Mouse (Mus musculus) hindbrain, postnatal 0 days (tissue): Measurements from ENCODE around the gene Adap1. TPM values are rescaled to one million over a fixed set of nuclear protein-coding genes. Genes with fewer than 3 reads are reported as not detected.

Source experiments
- ATAC-seq: fragments of 200-750 bp; cut with Nextera tagmentation; 2 replicates; pipeline ENCODE4 v1.8.0; 2017; ENCODE audit warnings: mild to moderate bottlenecking, moderate TSS enrichment, moderate library complexity
- DNase-seq: peaks from one replicate; pipeline ENCODE4 v3.0.0-alpha.2; 2015; ENCODE audit warnings: low spot score
- H3K27ac ChIP-seq: fragments of 300-500 bp; sonication (generic); 2 replicates; pipeline ENCODE4 v1.5.1; 2014; ENCODE audit warnings: mild to moderate bottlenecking
- H3K27me3 ChIP-seq: fragments of 300-500 bp; sonication (generic); 2 replicates; pipeline ENCODE4 v1.6.1; 2014; ENCODE audit warnings: low read length, mixed read lengths; ENCODE audit not compliant: insufficient read depth
- H3K36me3 ChIP-seq: fragments of 300-500 bp; sonication (generic); 2 replicates; pipeline ENCODE4 v1.6.1; 2014; ENCODE audit warnings: low read length, mixed read lengths; ENCODE audit not compliant: insufficient read depth
- H3K4me1 ChIP-seq: fragments of 300-500 bp; sonication (generic); 2 replicates; pipeline ENCODE4 v1.6.1; 2014; ENCODE audit warnings: antibody characterized with exemption, low read length, mixed read lengths; ENCODE audit not compliant: insufficient read depth
- H3K4me2 ChIP-seq: fragments of 300-500 bp; sonication (generic); 2 replicates; pipeline ENCODE4 v1.6.1; 2014; ENCODE audit warnings: low read depth, mild to moderate bottlenecking, low read length, moderate library complexity, mixed read lengths
- H3K4me3 ChIP-seq: fragments of 300-500 bp; sonication (generic); 2 replicates; pipeline ENCODE4 v1.5.1; 2014; ENCODE audit warnings: low read length
- H3K9ac ChIP-seq: fragments of 300-500 bp; sonication (generic); replicated peaks from 2 replicates; pipeline ENCODE4 v1.6.1; 2014; ENCODE audit warnings: mild to moderate bottlenecking, low read length, moderate library complexity, mixed read lengths
- H3K9me3 ChIP-seq: fragments of 300-500 bp; sonication (generic); 2 replicates; pipeline ENCODE4 v1.6.1; 2016; ENCODE audit warnings: low read length, mixed read lengths
- CTCF ChIP-seq: IDR thresholded peaks from 2 replicates; pipeline ENCODE4 v1.5.1; 2016; ENCODE audit warnings: antibody characterized with exemption, control low read depth, low read depth
- WGBS: fragments of 180-500 bp; shearing (Covaris S2); extraction: QIAGEN DNeasy Blood & Tissue Kit; methylation state at CpG from one replicate; pipeline ENCODE4 v1.1.7; 2014; 5-methylcytosine and 5-hydroxymethylcytosine counted together
- polyA plus RNA-seq: library from polyadenylated mRNA; unstranded; fragments of >200 nt; fragmentation: Nextera tagmentation; extraction: Ambion mirVana; gene quantifications from 2 replicates; pipeline ENCODE4 v1.2.1, GENCODE M21; 2015
- total RNA-seq: library from RNA; depleted of rRNA; stranded (reverse); fragments of >200 nt; gene quantifications from 2 replicates; pipeline ENCODE4 v1.2.3, GENCODE M21; 2014

The Adap1 gene
- total and polyA plus RNA-seq, 2 experiments from 2014 or later = 128 to 242 TPM

GRCm38 (mm10) chr5:139309946-139310345, 15.5 kb downstream of the Adap1 start:
- H3K4me1 ChIP-seq = no peaks in the 10 kb centered on the region
- no peaks in the 10 kb centered on the region for H3K27me3 ChIP-seq
- no peaks in the 10 kb centered on the region for H3K36me3 ChIP-seq
- WGBS = 87% methylated on average over 3 of the region's 3 CpGs
- H3K4me2 ChIP-seq = no peak overlapping the region
- ATAC-seq (no peak), DNase-seq (no peak)
- no peak overlapping the region for H3K4me3 ChIP-seq
- no peak overlapping the region for H3K9ac ChIP-seq
- no peak overlapping the region for H3K27ac ChIP-seq
- no peak for TF ChIP-seq CTCF
- no peaks in the 10 kb centered on the region for H3K9me3 ChIP-seq

- Histone ChIP-seq H3K9me3 (no peaks in the 10 kb centered on the region), H3K4me3 (no peak overlapping the region), H3K4me2 (no peak overlapping the region), H3K4me1 (no peaks in the 10 kb centered on the region), H3K27me3 (no peaks in the 10 kb centered on the region), H3K27ac (no peak overlapping the region), H3K36me3 (0 out of 2 replicates have a peak, but pooled peaks cover 3% of the 10 kb centered on the region), H3K9ac (no peak overlapping the region)
- ATAC-seq (no peak), DNase-seq (no peak)
- TF ChIP-seq CTCF = no peak
- WGBS = 92% methylated on average over 9 of the region's 9 CpGs
These were observed 21.8 kb downstream of the Adap1 start for GRCm38 (mm10) chr5:139303646-139304061.

DNA sequence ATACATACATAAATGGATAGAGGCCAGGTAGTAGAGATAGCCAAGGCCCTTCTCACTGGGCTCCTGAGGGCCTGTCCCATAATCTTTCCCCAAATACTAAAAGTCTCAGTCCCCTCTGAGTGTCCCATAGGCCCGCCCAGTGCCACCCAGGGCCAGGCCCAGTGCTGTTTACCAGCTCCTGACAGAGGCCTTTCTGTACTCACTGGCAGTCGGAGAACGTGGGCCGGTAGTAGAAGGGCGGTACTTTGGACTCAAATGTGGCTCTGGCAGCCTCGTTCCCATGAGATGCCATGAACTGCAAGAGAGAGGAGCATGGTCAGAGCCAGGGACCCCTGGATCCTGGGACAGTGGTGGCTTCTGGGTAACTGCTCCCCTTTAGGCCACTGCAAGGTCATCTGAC, 23.3 kb downstream of the Adap1 start:
- Histone ChIP-seq H3K4me3 (no peak overlapping the region), H3K27me3 (no peaks in the 10 kb centered on the region), H3K9me3 (no peaks in the 10 kb centered on the region), H3K4me2 (no peak overlapping the region), H3K9ac (no peak overlapping the region), H3K4me1 (no peaks in the 10 kb centered on the region), H3K27ac (no peak overlapping the region), H3K36me3 (0 out of 2 replicates have a peak, but pooled peaks cover 3% of the 10 kb centered on the region)
- no peak for ATAC-seq
- 89% methylated on average over 6 of the region's 6 CpGs for WGBS
- no peak for DNase-seq
- no peak for TF ChIP-seq CTCF

DNA sequence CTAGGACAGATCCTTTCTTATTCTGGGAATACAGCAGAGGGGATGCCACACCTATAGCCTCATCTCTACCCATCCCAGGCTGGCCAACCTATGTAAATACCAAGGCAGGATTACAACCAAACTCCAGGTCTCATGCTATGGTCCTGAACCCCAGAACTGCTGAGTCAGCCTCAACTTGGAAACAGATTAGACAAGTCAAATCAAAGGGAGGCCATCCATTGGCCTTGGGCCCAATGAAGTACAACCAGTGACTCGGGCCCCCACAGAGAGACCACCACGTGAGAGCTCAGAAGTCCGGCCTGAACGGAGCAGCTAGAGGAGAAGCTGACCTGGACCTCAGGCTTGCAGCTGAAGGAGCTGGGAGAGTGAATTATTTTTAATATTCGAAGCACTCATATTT, 27.7 kb downstream of the Adap1 start:
- H3K4me1 ChIP-seq = no peaks in the 10 kb centered on the region
- TF ChIP-seq CTCF = no peak
- H3K9me3 ChIP-seq = no peaks in the 10 kb centered on the region
- H3K4me3 ChIP-seq = no peak overlapping the region
- H3K36me3 ChIP-seq = 0 out of 2 replicates have a peak, but pooled peaks cover 3% of the 10 kb centered on the region
- no peak for DNase-seq
- H3K27me3 ChIP-seq = no peaks in the 10 kb centered on the region
- H3K27ac ChIP-seq = no peak overlapping the region
- WGBS = 62% methylated on average over 5 of the region's 5 CpGs
- no peak for ATAC-seq
- no peak overlapping the region for H3K4me2 ChIP-seq
- no peak overlapping the region for H3K9ac ChIP-seq

- ATAC-seq = no peak
- H3K36me3 ChIP-seq = 0 out of 2 replicates have a peak, but pooled peaks cover 3% of the 10 kb centered on the region
- TF ChIP-seq CTCF = no peak
- H3K4me1 ChIP-seq = no peaks in the 10 kb centered on the region
- no peak overlapping the region for H3K27ac ChIP-seq
- H3K4me3 ChIP-seq = no peak overlapping the region
- no peak overlapping the region for H3K9ac ChIP-seq
- H3K27me3 ChIP-seq = no peaks in the 10 kb centered on the region
- no peak overlapping the region for H3K4me2 ChIP-seq
- WGBS = 89% methylated on average over 10 of the region's 10 CpGs
- H3K9me3 ChIP-seq = no peaks in the 10 kb centered on the region
- DNase-seq = no peak
These were observed 28.3 kb downstream of the Adap1 start for GRCm38 (mm10) chr5:139297092-139297491.

- H3K27ac ChIP-seq = no peak overlapping the region
- peaks cover 2% of the 10 kb centered on the region; the same call in 1 of the 2 replicates for H3K36me3 ChIP-seq
- H3K27me3 ChIP-seq = no peaks in the 10 kb centered on the region
- ATAC-seq (no peak), DNase-seq (no peak)
- no peaks in the 10 kb centered on the region for H3K4me1 ChIP-seq
- H3K9me3 ChIP-seq = no peaks in the 10 kb centered on the region
- H3K4me2 ChIP-seq = no peak overlapping the region
- H3K4me3 ChIP-seq = no peak overlapping the region
- no peak overlapping the region for H3K9ac ChIP-seq
- 68% methylated on average over 2 of the region's 2 CpGs for whole genome bisulfite sequencing
- TF ChIP-seq CTCF = no peak
These were observed 31.3 kb downstream of the Adap1 start for GRCm38 (mm10) chr5:139294089-139294488.

- no peak for TF ChIP-seq CTCF
- Histone ChIP-seq H3K4me3 (no peak overlapping the region), H3K36me3 (no peaks in the 10 kb centered on the region; the same call in 1 of the 2 replicates), H3K4me1 (no peaks in the 10 kb centered on the region), H3K9ac (no peak overlapping the region), H3K9me3 (no peaks in the 10 kb centered on the region), H3K27ac (no peak overlapping the region), H3K4me2 (no peak overlapping the region), H3K27me3 (no peaks in the 10 kb centered on the region)
- no peak for DNase-seq
- 60% methylated on average over 6 of the region's 6 CpGs for WGBS
- ATAC-seq = no peak
These were observed 33.4 kb downstream of the Adap1 start for GRCm38 (mm10) chr5:139291811-139292560.
